Mouse (Mus musculus) heart, adult 2 months (tissue): ENCODE results near the gene Syt16.

ENCODE experiments used
- CTCF ChIP-seq: fragments of 200-600 bp; IDR thresholded peaks from 2 replicates; pipeline ENCODE4 v1.8.1; 2022; ENCODE audit warnings: antibody characterized with exemption, mild to moderate bottlenecking, moderate library complexity
- POLR2A ChIP-seq: fragments of 200-500 bp; IDR thresholded peaks from 2 replicates; pipeline ENCODE4 v1.6.1; 2011; ENCODE audit warnings: mild to moderate bottlenecking, low read depth, low read length, control low read depth; ENCODE audit not compliant: insufficient read depth

DNA sequence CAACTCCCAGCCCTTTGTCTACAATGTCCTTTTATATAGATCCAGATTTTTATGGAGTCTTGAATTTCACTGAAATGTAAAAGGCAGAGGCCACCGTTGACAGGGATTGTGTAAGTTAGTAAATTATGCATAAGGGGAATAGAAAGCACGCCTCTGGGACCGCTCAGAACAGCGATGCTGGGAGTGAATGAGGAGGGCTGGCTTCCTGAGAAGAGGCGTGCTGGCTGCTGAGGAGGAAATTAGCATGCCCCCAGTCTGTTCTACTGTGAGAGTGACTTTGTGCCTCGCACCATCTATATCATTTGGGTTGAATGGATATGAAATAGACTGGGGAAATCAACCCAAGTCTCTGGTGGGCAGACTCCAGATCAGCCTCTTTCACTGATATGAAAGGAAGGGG, 46.3 kb downstream of the Syt16 start:
- no peak for TF ChIP-seq CTCF
- no peak for TF ChIP-seq POLR2A
